Mouse (Mus musculus) kidney, adult 2 months (tissue): Measurements from ENCODE around the gene Ubtf. TPM values are rescaled to one million over a fixed set of nuclear protein-coding genes. Genes with fewer than 3 reads are reported as not detected.

Source experiments
- DNase-seq: peaks from one replicate; pipeline ENCODE4 v3.0.0; 2021
- H3K27ac ChIP-seq: fragments of 200-500 bp; 2 replicates; pipeline ENCODE4 v1.5.1; 2012; ENCODE audit warnings: low read depth, low read length, control low read depth, inconsistent platforms; ENCODE audit not compliant: insufficient read depth
- H3K27me3 ChIP-seq: fragments of 200-500 bp; replicated peaks from 2 replicates; pipeline ENCODE4 v1.6.1; 2012; ENCODE audit warnings: mild to moderate bottlenecking, moderate library complexity, low read length, inconsistent platforms; ENCODE audit not compliant: control insufficient read depth, insufficient read depth
- H3K36me3 ChIP-seq: fragments of 200-500 bp; 2 replicates; pipeline ENCODE4 v1.6.1; 2012; ENCODE audit warnings: mild to moderate bottlenecking, moderate library complexity, low read length, inconsistent platforms; ENCODE audit not compliant: control insufficient read depth, insufficient read depth
- H3K4me1 ChIP-seq: fragments of 200-500 bp; 2 replicates; pipeline ENCODE4 v1.6.1; 2011; ENCODE audit warnings: low read length; ENCODE audit not compliant: control insufficient read depth, insufficient read depth
- H3K4me3 ChIP-seq: fragments of 200-500 bp; 2 replicates; pipeline ENCODE4 v1.5.1; 2011; ENCODE audit warnings: mild to moderate bottlenecking, low read depth, low read length, control low read depth; ENCODE audit not compliant: insufficient read depth
- CTCF ChIP-seq: fragments of 200-500 bp; conservative IDR thresholded peaks from 2 replicates; pipeline ENCODE4 v1.5.1; 2011; ENCODE audit warnings: low read depth, mild to moderate bottlenecking, control low read depth, low read length, moderate library complexity, mixed read lengths; ENCODE audit not compliant: insufficient read depth, insufficient read length
- POLR2A ChIP-seq: fragments of 200-500 bp; IDR thresholded peaks from one replicate; pipeline ENCODE4 v1.6.1; 2011; ENCODE audit warnings: low read depth, low read length, control low read depth
- WGBS: fragments of 180-500 bp; shearing (Covaris S2); methylation state at CpG from one replicate; pipeline ENCODE4 v1.1.7; 2018; 5-methylcytosine and 5-hydroxymethylcytosine counted together
- polyA plus RNA-seq: library from polyadenylated mRNA; depleted of rRNA; stranded (reverse); fragments of >200 nt; gene quantifications from 2 replicates; pipeline ENCODE4 v1.2.3, GENCODE M21; 2012

The Ubtf gene
- polyA plus RNA-seq, 1 experiment = 30.3 TPM

DNA sequence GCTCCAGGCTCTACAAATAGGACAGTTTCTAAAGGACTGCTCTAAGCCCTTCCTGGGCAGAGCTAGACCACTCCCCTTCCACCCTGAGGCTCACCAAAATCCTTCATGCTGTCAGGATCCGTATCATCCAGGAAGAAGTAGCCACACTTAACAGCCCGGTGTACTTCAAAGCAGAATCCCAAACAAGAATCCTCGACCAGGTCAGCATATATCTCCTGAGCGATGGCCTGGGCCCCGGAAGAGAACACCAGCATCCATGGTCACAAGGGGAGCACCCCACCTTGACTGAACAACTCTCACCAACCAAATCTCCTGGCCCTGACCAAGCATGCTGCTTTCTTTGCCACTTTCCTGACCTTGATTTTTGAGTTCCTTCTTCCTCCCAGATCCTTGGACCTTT, 25.1 kb downstream of the Ubtf start:
- Histone ChIP-seq H3K27ac (no peak overlapping the region), H3K27me3 (no peaks in the 10 kb centered on the region), H3K36me3 (no peaks in the 10 kb centered on the region; the same call in 1 of the 2 replicates), H3K4me1 (peaks cover 3% of the 10 kb centered on the region; the same call in 1 of the 2 replicates), H3K4me3 (no peak overlapping the region)
- 71% methylated on average over 5 of the region's 5 CpGs for WGBS
- DNase-seq = no peak
- TF ChIP-seq POLR2A (no peak), CTCF (no peak)

DNA sequence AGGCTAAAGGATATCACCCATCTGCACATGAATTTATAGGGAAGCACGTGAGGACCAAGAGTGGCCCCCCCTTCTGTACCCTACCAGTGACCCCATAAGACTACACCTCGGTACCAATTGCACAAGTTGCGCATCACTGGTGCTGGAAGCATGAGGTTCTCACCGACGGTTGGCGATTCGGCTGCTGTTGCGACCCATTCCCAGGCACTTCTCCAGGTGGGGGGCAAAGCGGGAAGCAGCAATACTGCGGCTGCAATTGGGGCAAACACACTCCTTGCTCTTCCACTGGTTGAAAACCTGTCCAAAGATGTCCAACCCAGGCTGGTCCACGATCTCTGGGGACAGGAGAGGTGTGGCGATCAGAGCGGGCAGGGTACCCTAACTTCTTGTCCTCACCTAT, 25.6 kb downstream of the Ubtf start:
- DNase-seq = no peak
- Histone ChIP-seq H3K27me3 (no peaks in the 10 kb centered on the region), H3K36me3 (no peaks in the 10 kb centered on the region; the same call in 1 of the 2 replicates), H3K27ac (no peak overlapping the region), H3K4me3 (no peak overlapping the region), H3K4me1 (peaks cover 3% of the 10 kb centered on the region; the same call in 1 of the 2 replicates)
- 92% methylated on average over 13 of the region's 13 CpGs for WGBS
- TF ChIP-seq POLR2A = no peak
- TF ChIP-seq CTCF = no peak

DNA sequence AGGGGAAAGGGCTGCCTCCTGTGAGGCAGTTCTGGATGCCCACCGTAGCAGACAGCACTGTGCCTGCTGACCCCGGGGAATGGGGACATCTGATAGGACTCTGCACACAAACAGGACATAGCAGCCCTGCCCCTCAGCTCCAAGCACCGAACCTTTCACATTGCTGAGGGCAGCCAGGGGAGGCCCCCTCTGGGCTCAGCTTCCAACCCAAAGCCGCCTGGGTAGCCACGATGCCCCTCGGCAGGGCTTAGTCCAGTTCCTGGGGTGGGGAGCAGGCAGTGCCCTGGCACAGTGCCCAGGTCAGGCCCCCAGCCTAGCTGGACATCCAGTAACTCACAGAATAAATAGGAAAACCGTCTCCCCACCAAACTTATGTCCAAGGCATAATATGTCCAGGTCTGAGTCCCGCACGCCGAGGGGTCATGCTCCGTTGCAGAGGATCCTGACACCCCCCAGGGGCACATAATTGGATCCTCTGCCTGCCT, 28.4 kb downstream of the Ubtf start:
- H3K27ac ChIP-seq = no peak overlapping the region
- H3K4me1 ChIP-seq = peaks cover 3% of the 10 kb centered on the region; the same call in 1 of the 2 replicates
- no peak overlapping the region for H3K4me3 ChIP-seq
- no peaks in the 10 kb centered on the region; the same call in 1 of the 2 replicates for H3K36me3 ChIP-seq
- H3K27me3 ChIP-seq = no peaks in the 10 kb centered on the region
- WGBS = 80% methylated on average over 11 of the region's 11 CpGs
- TF ChIP-seq CTCF = no peak
- no peak for TF ChIP-seq POLR2A
- no peak for DNase-seq

DNA sequence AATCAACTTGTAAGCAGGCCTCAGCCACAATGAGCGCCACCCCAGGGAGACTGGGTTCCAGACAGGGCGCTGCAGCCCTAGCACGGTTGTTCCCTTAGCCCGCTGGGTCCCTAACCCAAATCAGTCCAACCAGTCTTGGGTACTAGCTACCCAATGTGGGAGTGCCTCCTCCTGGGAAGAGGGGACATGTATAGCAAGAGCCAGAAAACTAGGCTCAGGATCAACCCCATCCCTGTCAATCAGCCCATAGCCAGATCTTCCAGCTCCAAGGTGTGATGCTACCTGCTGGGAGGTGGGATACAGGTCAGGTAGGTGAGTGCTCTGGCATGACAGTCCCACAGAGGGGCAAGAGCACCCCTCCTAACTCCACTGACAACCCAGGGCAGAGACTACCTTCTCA, 29.4 kb downstream of the Ubtf start:
- Histone ChIP-seq H3K4me1 (peaks cover 7% of the 10 kb centered on the region), H3K4me3 (no peak overlapping the region), H3K36me3 (no peaks in the 10 kb centered on the region; the same call in 1 of the 2 replicates), H3K27ac (no peak overlapping the region), H3K27me3 (no peaks in the 10 kb centered on the region)
- peak; percentile 21 for DNase-seq
- TF ChIP-seq CTCF (no peak), POLR2A (no peak)
- WGBS = 59% methylated on average over 4 of the region's 4 CpGs

DNA sequence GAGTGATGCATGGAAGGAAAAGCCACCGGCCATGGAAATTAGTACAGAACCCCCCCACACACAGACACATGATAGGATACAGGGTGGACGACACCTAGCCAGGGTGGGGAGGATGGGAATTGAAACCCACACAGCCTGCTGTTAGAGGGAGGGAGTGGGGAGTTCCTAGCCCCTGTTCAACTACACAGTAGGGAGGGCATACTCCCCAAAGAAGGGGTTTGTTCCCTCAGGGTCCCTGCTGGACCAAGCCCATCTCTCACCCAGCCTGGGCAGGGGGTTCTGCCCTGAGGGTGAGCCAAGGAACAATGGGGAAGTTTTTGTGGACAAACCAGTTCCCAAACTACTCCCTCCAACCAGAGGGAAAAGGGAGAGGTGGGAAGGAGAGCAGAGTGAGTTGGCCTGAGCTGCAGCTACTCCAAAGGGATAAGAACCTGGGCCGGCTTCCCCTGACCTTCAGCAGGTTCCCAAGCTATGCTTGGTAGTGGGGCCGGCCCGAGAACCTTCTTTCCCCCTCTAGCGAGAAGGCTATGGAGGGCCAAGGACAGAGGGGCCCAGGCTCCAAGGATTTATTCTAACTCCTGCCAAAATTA, 29.9 kb downstream of the Ubtf start:
- peaks cover 7% of the 10 kb centered on the region for H3K4me1 ChIP-seq
- H3K27ac ChIP-seq = no peak overlapping the region
- H3K4me3 ChIP-seq = no peak overlapping the region
- no peaks in the 10 kb centered on the region for H3K27me3 ChIP-seq
- WGBS = 47% methylated on average over 6 of the region's 6 CpGs
- TF ChIP-seq CTCF (no peak), POLR2A (no peak)
- no peaks in the 10 kb centered on the region; the same call in 1 of the 2 replicates for H3K36me3 ChIP-seq
- no peak for DNase-seq

DNA sequence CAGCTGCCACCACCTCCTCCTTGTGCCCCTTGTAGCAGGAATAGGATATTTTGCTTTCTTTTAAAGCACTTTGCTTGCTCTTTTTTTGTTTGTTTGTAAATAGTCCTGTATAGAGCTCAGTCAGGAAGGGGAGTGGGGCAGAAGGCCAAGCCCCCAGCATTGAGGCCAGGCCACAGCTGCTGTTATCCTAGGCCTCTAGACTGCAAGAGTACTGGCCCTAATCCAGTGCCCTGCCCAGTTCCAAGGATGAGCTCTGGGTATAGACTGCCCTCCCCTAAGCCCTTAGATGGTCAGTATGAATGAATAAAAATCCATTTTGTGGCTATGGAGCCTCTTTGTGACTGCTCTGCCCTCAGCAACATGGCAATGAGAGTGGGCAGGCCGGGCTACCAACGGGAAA, 30.6 kb downstream of the Ubtf start:
- WGBS = 75% methylated on average over 2 of the region's 2 CpGs
- no peaks in the 10 kb centered on the region; the same call in 1 of the 2 replicates for H3K36me3 ChIP-seq
- no peak overlapping the region for H3K4me3 ChIP-seq

DNA sequence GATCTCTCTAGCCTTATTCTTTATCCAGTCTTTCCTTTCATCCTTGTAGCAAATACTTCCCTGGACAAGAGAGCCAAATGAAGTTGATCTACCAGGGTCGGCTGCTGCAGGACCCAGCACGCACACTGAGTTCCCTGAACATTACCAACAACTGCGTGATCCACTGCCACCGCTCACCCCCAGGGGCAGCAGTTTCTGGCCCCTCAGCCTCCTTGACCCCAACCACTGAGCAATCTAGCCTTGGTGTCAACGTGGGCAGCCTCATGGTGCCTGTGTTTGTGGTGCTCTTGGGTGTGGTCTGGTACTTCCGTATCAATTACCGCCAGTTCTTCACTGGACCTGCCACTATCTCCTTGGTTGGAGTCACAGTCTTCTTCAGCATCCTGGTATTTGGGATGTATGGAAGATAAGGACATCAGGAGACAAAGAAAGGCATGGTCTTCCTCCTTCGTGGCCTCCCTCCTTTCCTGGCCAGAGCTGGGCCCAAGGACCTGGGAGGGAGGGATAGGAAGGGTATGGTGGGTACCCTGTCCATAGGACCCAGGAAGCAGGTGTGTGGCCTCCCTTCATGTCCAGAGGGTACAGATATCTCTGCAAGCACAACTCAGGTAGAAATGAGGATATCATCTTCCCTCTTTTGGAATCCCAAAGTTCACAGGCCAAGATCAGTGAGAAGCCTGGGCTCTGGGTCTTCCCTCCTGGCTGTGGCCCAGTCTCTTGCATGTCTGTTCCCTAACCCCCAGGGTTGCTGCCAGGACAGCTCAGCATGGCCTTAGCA, 31.3 kb downstream of the Ubtf start:
- H3K36me3 ChIP-seq = no peaks in the 10 kb centered on the region; the same call in 1 of the 2 replicates
- no peak for TF ChIP-seq CTCF
- no peak for TF ChIP-seq POLR2A
- WGBS = 84% methylated on average over 8 of the region's 8 CpGs
- DNase-seq = no peak
- no peaks in the 10 kb centered on the region for H3K27me3 ChIP-seq
- peaks cover 7% of the 10 kb centered on the region for H3K4me1 ChIP-seq
- no peak overlapping the region for H3K27ac ChIP-seq
- no peak overlapping the region for H3K4me3 ChIP-seq

More for the DNA sequence above, 30.6 kb downstream of the Ubtf start:
- TF ChIP-seq CTCF (no peak), POLR2A (no peak)
- H3K27me3 ChIP-seq = no peaks in the 10 kb centered on the region
- DNase-seq = no peak
- H3K4me1 ChIP-seq = peaks cover 7% of the 10 kb centered on the region
- no peak overlapping the region for H3K27ac ChIP-seq
